Mouse (Mus musculus) mature B cell (primary cell): ENCODE measurements around the gene Socs4.

Experiments
- in situ Hi-C: fragments of 300-500 bp; cut with MboI; formaldehyde crosslinking; loops from 2 replicates; pipeline ENCODE4 v1.14.3; 2019

The Socs4 gene

DNA sequence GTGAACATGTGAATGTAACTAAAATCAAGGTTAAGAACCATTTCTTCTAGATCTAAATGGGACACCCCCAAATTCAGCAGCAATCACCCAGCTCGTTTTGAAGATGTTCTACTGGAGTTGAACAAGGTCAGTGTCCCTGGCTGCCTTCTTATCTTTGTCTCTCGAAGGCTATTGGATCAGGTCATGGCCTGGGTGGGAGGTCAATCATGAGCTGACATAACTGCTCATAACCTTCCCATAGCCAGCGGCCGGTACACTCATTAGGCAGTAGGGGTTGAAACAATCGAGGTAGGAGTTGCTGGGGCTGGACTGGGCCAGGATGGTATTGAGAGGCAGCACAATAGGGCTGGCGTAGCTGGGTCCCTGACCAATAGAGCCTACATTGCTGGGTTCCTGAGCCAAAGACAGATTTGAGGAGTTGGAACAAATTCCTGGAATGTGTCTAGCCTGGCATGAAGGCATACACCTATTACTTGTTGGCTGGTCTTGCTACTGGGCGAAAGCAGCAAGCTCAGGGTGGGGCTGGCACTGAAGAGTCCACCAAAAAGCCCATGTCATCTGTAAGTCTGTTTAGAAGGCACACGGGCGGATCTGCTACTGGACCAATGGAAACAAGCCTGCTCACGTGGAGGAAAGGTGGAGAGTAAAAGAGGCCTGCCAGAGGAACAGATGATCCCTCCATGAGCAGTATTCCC lies 63.6 kb downstream of the Socs4 start:
- in situ Hi-C loops: no loop called here

DNA sequence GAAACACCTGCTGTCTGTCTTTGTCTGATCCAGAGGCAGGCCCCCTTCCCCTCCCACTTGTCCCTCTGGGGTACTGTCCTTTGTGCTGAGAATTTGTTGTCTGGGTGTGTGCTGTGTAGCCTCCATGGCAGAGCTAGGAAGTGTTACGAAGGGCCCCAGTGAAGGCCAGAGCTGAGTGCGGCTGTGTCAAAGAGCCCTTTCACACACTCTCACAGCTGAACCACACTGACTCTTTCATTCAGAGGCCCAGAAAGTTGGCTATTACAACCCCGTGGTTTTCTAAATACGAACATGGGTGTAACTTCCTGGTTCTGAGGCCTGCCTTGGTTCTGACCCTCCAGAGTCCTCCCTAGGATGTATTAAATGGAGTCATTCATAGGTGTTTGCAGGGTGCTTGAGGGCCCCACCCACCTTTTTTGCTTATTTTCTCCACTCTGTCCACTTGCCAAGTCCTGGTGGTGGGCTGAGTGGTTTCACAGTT lies 65.1 kb downstream of the Socs4 start:
- in situ Hi-C loops: no loop called here
